Mouse (Mus musculus) lung, adult 2 months (tissue): ENCODE data around the gene Gm17660.

Experiments used
- CTCF ChIP-seq: fragments of 200-500 bp; IDR thresholded peaks from 2 replicates; pipeline ENCODE4 v1.5.1; 2011; ENCODE audit warnings: mild to moderate bottlenecking, low read length, control low read depth; ENCODE audit not compliant: insufficient read depth
- POLR2A ChIP-seq: fragments of 200-500 bp; IDR thresholded peaks from 2 replicates; pipeline ENCODE4 v1.6.1; 2011; ENCODE audit warnings: low read depth, mild to moderate bottlenecking, control low read depth, low read length, borderline replicate concordance; ENCODE audit errors: extremely low read depth

DNA sequence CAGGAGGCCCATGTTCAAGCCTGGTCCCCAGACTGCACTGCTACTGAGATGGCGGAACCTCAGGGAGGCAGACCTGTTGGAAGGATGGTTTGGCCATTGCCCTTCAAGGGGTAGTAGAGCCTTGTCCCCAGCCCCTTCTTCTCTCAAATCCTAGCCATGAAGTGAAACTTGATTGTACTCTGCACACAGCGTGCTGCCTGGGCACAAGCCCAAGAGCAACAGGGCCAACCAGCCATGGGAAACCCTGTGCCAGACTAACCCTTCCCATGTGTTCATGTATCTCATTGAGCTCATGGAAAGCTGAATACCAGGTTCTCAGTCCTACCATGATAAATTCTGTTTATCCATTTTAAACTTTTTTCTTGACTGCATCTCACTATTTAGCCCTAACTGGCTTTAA lies 34.5 kb downstream of the Gm17660 start:
- TF ChIP-seq POLR2A, result no peak
- no peak for TF ChIP-seq CTCF
